Mouse (Mus musculus) lung, postnatal 36 days (tissue): Measurements from ENCODE around the gene Pcx.
A peak's percentile ranks its signal among the peaks of the same experiment; 100 is the strongest.

Source experiments
- DNase-seq: peaks from one replicate; pipeline ENCODE4 v3.0.0; 2022; ENCODE audit warnings: mixed read lengths

Gene Pcx

DNA sequence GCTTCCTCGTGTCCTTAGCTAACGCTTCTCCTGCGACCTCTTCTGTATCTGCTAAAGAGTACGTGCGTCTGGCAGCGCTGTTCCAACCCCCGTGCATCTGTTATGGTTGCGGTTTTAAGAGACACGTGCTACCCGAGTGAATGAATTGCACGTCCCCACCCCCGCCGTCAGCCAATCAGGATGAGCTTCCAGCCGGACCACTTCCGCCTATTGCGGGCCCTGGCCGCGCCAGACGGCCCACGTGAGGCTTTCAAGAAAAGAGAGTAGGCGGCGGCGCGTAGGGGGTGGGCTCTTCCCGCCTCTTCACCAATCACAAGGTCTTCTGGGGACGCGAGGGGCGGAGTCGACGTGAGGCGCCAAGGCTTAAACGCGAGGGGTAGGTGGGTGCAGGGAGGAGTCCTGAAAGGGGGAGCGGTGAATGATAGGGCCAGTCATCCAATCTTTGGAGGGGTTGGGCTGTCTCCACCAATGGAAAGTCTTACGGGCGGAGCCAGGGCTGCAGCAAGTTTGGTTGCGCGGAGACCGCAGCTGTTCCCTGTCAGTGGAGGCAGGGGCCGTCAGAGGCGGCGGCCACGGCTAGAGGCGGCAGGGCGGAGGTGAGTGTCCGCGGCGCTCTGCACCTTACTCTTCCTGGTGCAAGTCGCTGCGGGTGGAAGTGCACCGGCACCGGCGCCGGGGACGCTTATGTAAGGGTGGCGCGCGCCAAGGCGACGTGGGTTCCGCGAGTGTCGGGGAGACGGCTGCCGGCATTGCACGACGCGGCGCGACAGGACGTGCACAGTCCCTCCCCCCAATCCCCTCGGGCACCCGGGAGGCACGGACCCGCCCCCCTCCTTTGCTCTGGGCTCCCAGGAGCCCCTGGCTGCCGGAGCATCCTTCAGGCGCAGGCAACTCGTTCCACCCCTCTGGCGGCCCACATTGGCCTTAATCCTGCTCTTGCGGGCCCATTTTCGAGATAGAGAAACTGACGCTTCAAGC, at the start of gene Pcx:
TSS of gene Pcx (plus strand) at position 487 of the 978 bp plus-strand sequence.
- DNase-seq: peak; percentile 99

DNA sequence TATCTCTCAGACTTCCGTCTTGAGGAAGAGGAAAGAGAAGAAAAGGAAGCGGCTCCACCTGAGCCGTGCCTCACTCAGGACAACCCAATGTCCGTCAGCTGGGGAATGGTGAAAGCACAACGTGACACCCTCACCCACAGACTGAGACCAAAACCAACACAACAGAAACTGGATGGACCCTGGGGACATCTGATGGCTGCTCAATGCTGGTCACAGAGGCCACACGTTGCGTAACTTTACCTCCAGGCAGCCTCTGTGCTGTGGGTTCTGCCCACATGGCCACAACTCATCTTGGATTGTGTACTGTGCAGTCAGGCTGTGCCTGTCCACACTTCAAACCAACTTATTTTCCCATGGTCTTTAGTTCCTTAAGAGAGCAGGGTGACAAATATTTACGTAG, 48.3 kb upstream of the Pcx start:
- no peak for DNase-seq

DNA sequence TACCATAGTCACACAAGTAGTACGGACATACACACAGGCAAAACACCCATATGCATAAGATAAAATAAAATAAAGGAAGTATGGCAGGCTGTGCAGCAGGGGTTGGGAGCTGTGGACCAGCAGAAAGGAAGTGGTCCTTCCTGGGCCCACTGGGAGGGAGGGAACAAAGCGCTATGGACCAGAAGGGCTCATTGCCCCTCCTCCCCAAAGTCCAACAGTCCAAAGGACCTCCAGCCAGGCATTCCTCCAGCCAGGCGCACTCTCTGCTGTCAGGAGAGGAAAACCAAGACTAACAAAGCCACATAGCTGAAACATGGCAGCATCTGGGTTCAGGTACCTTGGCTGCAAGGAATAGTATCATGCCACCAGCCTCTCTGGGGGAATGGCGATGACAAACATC, 45.6 kb upstream of the Pcx start:
- no peak for DNase-seq

DNA sequence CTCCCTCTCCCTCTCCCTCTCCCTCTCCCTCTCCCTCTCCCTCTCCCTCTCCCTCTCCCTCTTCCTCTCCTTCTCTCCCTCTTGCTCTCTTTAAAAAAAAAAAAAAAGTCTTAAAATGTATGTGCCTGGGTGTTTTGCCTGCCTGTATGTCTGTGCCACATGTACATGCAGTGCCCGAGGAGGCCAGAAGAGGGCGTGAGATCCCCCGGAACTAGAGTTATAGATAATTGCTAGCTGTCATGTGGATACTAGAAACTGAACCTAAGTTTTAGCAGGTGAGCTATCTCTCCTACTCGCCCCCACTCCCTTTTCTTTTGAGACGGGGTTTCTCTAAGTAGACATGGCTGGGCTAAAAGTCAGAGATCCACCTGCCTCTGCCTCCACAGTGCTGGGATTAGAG, 41.9 kb upstream of the Pcx start:
- peak; percentile 38 for DNase-seq

DNA sequence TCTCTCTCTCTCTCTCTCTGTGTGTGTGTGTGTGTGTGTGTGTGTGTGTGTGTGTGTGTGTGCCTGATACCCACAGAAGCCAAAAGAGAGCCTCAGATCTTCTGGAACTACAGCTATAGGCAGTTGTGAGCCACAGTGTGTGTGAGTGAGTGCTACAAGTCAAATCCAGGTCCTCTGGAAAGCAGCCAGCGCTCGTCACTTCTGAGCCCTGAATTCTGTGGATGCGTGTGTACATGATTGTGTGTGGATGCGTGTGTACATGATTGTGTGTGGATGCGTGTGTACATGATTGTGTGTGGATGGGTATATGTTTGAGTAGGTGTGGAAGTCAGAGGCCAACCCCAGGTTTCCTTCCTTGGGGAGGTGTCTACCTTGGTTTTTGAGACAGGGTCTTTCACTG, 36.7 kb upstream of the Pcx start:
- no peak for DNase-seq

DNA sequence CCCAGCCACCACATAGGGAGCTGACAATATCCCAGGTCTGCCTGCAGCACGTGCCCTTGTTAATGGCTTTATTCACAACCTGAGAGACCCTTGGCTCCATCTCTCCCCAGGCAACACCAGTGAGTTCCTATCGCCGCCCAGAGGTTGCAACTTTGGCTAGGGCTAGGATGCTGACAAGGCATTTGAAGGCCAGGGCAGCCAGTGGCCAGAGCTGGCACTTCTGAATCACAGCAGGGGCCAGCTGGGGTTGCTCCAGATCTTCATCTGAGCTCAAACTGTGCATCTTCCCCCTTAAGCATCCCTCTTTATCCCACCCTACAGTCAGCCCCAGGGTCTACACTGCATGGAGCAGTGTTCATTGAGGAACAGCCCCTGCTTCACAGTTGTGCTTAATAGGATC, 35.5 kb upstream of the Pcx start:
- no peak for DNase-seq

DNA sequence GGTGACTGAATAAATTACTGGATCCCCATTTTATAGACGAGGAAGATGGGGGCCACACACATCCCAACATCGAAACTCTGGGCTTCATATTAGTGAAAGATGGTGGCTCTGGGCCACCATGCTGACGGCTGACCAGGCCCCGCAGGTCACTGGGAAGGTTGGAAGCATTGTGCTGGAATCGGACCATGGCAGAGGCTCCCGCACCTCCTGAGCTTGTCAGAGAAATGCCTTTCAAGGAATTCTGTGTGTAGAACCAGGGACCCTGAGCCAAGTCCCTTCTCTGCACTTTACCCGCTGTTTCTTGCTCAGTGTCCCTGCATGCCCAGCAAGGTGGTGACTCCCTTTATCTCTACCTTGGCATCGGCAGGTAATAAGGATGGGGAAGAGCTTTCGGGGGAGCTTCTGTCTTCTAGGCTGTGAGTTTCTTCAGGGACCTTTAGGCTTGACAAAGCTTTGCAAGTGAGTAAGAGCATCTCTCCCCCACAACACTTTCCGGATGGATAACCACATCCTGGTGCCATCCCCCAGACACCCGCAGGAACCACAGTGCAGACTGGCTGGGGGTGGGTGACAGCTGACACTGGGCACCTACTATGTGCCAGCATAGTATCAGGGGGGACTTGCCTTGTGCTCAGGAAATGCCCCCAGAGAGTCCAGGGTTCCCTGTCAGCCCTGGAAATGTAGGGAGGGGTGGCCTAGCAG, 34.9 kb upstream of the Pcx start:
- no peak for DNase-seq

DNA sequence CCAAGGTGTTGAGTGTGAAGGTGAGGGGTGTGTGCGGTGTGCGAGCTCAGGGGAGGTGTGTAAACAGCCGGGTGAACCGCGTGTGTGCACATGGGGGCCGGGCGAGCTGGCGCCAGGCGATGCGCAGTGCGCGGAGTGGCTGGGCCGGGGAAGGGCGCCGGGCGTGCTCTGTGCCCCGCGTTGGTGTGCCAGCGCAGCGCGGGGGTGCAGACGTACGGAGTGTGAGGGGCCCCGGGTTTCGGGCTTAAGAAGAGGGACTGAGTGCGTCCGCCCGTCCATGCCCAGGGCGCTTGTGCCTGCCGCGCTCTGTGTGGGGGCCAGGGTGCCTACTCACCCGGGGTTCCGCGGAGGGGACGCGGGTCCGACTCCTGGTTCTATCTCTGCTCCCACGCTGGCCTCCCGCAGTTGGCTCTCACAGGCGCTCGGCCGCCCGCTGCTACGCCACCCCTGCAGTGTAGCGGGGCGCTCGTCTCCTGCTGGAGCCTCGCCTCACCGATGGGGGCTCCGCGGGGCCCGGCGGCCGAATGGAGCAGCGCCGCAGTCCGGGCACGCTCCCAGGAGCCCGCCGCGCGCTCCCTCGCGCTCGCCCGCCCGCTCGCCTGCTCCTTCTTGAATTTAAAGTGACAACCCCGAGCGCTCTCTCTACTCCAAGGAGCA, 33.5 kb upstream of the Pcx start:
- DNase-seq: no peak

DNA sequence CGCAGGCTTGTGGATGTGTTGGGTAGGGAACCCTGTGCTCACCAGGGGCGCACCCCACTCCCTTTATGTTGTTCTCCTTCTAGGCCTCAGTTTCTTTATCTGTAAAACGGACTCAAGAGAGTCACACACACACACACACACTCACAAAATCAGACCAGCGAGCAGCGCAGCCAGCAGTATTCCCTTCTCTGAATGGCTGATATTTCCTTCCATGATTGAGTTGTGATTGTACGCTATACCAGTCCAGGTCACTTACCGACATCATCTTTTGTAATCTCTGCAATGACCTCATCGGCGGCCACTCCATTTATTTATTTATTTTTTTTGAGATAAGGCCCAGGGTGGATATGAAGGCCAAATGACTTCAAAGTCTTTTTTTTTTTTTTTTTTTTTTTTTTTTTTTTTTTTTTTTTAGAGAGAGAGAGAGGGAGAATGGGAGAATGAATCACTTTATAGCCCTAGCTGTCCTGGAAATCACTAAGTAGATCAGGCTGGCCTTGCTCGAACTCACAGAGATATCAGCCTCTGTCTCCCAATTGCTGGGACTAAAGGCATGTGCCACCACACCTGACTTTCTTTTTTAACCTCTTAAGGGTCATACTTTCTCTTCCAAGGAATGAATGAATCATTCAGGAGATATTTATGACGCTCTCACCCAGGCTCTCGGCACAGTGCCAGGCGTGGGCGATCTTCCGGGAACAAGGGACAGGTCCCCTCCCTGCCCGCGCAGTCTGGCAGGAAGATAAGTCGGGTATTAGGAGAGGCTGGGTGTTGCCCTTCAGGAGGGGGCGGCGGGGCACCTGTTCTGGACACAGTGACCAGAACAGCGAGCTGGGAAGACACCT, 32.7 kb upstream of the Pcx start, which contains the start of gene Syt12:
TSS of gene Syt12 (minus strand) at position 103 of the 845 bp plus-strand sequence.
- peak; percentile 51 for DNase-seq

DNA sequence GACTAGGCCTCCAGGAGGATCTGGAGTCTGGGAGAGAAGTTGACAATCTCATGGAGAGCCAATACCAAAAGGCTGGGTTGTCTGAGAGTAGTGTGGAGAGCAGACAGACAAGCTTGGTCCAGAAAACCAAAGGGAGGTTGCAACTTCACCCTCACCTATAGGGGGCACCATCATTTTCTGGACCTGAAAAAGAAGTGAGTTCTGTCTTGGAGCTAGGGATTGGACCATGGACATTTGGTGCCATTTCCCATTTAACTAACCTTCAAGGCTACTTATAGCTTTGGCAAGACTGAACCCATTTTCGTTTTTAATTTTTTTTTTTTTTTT, 32.1 kb upstream of the Pcx start:
- peak; percentile 31 for DNase-seq

DNA sequence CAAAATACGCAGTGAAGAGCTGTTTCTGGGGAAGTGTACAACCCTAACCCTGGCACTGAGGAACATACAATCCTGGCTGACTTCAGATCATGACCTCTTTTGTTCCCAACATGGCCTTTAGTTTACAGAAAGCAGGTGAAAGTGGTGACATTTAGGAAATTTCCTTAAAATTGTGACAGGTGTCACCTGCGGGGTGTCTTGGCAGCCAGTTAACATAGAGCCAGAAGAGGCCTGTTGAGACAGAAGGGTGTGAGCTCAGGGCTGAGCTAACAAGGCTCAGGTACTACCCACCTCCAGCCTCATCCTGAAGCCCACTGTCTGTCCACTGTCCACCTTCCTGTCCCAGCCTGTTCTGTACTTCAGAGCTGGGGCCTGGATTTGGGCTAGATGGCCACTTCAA, 30.2 kb upstream of the Pcx start:
- DNase-seq: no peak

DNA sequence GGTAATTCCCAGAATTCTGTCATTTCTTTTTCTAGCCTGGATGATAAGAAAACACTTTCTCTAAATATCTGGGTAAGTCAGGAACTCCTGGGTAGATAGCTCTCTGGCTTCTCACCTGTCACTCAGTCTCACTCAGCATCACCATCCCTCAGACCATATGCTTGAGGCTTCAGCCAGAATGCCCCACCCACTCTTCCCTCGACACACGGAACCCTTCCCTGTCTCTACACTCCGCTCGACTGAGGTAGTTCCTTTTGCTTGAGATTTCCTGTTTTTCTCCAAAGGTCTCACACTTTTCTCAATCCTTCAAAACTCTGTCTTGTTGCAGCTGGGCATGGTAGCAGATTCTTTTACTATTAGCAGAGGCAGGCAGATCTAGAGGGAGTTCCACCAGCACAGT, 28.9 kb upstream of the Pcx start:
- DNase-seq: no peak

DNA sequence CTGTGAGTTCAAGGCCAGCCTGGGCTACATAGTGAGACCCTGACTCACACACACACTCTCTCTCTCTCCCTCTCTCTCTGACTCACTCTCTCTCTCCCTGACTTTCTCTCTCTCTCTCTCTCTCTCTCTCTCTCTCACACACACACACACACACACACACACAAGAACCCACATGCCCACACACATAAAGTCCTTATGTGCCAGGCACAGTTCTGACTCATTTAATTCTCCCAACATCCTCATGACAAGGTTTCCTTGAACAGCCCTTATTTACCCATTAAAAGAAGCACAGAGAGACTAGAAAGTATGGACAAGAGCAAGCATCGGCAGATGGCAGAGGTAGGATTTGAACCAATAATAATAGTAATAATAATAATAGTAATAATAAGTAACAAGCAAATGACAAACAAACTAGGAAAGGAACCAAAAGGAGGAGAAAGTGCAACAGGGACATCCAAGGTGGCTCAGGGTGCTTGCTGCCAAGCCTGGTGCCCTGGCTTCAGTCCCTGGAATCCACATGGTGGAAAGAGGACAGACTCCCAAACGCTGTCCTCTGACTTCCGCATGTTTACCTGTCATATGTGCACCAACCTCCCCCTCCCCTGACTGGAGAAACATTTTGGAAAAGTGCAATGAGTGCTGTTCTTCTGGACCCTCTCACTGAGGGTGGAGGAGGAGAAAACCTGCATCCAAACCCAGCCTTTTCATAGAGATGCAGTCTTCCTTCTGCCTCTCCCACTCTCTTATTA, 28.0 kb upstream of the Pcx start:
- DNase-seq: no peak

DNA sequence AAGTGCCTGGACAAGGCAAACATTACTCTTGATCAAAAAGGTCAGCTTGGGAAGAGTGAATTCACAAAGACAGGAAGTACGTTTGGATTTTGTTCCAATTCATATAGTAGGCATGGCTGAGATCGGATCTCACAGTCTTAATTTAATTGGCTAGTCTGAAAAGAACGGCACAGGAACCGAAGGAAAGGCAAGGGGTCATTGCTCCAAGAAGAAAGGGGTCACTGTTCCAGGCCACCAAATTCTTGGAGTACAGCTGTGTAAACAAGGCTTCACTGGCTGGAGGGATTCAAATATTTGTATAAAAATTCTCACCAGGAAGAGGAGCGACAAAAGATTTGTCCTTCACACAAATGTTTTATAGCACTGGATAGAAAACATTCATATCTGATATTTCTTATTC, 25.3 kb upstream of the Pcx start:
- DNase-seq: no peak

DNA sequence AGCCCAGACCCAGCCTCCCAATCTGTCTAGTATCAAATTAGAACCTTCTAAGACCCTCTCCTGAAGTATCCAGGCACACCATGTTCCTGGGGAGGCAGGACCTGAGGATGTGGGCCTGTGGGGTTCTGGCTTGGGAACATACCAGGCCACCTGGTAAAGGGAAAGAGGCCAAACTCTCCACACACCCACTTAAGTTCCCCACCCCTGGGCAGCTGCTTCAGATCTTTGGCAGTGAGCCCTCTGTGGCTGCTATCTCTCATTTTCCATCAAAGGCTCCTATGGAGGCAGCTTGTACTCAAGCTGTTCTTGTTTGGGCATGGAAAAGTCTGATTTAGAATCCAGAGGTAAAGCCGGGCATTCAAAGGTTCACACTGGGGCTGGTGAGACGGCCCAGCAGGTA, 22.4 kb upstream of the Pcx start:
- DNase-seq: peak; percentile 67

DNA sequence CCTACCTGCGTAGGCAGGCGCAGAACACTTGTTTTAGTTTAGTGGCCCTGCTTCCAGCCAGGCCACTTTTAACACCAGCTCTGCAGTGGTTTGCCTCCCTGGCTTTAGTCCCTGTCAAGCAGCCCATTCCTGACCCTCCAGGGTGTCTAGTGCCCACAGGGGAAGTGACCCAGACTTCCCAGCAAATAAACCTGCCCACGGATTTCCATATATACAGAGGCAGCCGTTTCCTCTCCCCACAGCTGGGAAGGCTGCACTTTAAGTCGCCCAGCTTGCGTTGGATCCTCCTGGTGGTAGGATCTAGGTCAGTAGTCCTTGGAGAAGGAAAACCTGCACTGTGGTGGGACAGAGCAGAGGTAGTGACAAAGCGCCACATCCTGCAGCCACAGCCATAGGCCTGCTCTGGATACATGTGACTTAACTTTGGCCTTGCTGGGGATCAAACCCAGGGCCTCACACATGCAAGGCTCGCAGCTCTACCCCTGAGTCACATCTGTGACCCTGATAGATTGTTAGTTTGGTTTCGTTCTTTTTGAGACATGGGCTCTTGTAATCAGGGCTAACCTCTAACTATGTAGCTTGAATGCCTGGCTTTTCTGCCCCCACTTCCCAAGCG, 19.1 kb upstream of the Pcx start:
- no peak for DNase-seq

DNA sequence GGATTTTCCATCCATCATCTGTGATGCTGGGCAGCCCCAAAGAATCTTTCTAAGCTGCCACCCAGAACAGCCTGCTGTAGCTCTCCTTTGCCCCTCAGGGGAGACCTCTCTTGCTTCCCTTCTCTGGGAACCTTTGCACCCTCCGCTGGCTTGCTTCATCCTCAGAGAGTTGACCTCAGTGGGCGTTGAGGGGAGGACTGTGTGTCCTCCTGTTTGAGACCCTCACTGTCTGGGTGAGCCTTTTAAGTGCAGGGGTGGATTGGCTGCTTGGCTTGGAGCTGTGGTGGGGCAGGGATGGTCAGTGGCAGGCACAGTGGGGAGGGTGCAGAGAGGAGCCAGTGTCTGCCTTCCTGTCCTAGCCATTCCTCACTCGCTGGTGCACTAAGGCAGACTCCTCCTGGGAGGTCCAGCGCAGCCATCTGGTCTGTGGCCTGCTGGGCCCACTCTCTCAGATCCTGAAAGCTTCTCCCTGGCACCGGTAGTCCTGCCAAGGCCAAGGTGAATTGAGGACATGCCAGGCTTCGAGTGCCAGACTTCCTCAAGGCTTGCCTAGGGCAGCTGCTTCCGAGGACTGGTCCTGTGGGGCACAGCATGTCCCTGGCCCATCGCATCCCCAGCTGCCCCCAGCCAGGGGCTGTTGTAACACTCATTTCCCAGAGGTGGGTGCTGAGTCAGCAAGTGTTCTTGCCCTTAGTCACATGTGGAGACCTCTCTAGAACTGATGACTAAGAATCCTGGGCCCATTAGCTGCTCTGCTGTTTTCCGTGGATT, 17.6 kb upstream of the Pcx start:
- DNase-seq: peak; percentile 68

DNA sequence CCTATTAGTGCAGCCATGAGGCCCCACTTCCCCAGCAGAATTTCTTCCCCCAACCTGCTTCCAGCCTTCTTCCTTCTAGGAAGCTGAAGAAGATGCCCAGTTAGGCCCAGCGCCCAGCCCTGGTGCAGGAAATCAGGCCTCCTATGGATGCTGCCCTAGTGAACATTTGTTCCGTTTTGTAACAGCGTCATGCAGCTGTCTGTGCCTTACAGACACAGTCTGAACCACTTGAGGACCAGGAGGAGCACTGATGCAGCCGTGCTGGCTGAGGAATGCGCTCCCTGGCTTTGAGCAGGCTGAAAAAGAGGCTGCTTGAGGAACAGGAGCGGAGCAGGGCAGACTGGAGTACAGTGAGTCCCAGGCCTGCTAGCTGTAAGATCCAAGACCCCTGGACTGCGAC, 15.6 kb upstream of the Pcx start:
- DNase-seq: no peak

DNA sequence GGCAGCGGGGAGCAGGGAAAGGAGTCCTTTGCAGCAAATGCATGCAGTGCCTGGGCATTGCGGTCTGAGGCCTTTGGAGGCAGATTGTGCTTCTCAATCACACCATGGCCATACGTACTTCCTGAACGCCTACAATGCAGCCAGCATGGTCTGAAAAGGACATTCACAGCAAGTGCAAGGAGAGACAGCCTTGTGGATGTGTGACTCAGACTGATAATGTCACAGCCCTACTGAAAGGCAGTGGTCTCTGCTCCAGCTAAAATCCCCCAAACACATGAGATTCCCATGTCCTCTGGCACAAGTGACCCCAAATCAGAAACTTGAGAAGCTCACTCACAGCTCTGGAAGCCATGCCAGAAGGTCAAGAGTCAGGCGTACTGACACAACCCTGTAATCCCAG, 14.5 kb upstream of the Pcx start:
- DNase-seq: no peak

DNA sequence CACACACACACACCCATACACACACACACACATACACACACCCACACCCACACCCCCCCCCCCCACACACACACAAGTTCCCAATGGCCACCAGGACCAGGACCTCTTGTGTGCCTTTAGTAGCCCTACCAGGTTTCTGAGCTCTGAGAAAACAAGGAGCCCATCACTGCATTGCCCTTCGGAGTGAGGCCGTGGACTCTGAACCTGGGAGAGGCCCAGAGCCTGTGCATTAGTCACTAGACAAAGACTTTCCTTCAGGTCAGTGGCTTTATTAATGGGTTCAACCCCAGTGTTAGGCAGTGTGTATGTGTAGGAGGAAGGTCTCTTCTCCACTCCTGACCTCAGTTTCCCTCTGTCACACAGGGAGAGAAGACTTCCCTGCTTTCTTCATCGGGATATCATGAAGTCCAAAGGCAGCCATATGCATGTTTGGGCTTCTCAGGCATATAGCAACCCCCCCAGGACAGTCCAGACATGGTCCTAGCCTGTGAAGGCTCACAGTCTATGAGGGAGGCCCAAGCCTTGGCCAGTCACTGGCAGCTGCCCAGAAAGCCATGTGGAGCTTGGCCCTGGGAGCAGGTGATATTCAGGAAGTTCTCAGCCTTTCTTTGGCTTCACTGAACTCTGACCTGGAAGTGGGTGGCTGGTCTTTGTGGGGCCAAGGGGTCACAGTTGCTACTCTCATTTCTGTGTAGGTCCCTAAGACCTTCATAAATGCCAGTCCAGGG, 13.6 kb upstream of the Pcx start:
- DNase-seq: no peak
